Mouse (Mus musculus) embryonic facial prominence, embryonic 14.5 days (tissue): ENCODE measurements around the gene Nrip2. TPM values are rescaled to one million over a fixed set of nuclear protein-coding genes. Genes with fewer than 3 reads are reported as not detected.
A peak's percentile ranks its signal among the peaks of the same experiment; 100 is the strongest.

Experiments used
- ATAC-seq: fragments of 200-750 bp; cut with Nextera tagmentation; 2 replicates; pipeline ENCODE4 v1.8.0; 2017; ENCODE audit warnings: low read depth, moderate number of reproducible peaks, moderate TSS enrichment
- DNase-seq: peaks from one replicate; pipeline ENCODE4 v3.0.0-alpha.2; 2015; ENCODE audit warnings: low spot score
- H3K27ac ChIP-seq: fragments of 300-500 bp; sonication (generic); replicated peaks from 2 replicates; pipeline ENCODE4 v1.5.1; 2014; ENCODE audit warnings: low read depth, mild to moderate bottlenecking, low read length, moderate library complexity
- H3K27me3 ChIP-seq: fragments of 300-500 bp; sonication (generic); replicated peaks from 2 replicates; pipeline ENCODE4 v1.6.1; 2014; ENCODE audit warnings: low read length; ENCODE audit not compliant: control insufficient read depth, insufficient read depth
- H3K36me3 ChIP-seq: fragments of 300-500 bp; sonication (generic); 2 replicates; pipeline ENCODE4 v1.6.1; 2014; ENCODE audit warnings: low read length, mixed read lengths; ENCODE audit not compliant: control insufficient read depth, insufficient read depth
- H3K4me1 ChIP-seq: fragments of 300-500 bp; sonication (generic); 2 replicates; pipeline ENCODE4 v1.6.1; 2014; ENCODE audit warnings: antibody characterized with exemption, low read length; ENCODE audit not compliant: control insufficient read depth, insufficient read depth
- H3K4me2 ChIP-seq: fragments of 300-500 bp; sonication (generic); 2 replicates; pipeline ENCODE4 v1.6.1; 2014; ENCODE audit warnings: low read depth, mild to moderate bottlenecking, low read length, moderate library complexity, mixed read lengths
- H3K4me3 ChIP-seq: fragments of 300-500 bp; sonication (generic); 2 replicates; pipeline ENCODE4 v1.5.1; 2014; ENCODE audit warnings: low read depth, mild to moderate bottlenecking, low read length
- H3K9ac ChIP-seq: fragments of 300-500 bp; sonication (generic); 2 replicates; pipeline ENCODE4 v1.6.1; 2014; ENCODE audit warnings: low read depth, mild to moderate bottlenecking, low read length, moderate library complexity, mixed read lengths
- H3K9me3 ChIP-seq: fragments of 300-500 bp; sonication (generic); 2 replicates; pipeline ENCODE4 v1.6.1; 2016; ENCODE audit warnings: low read length; ENCODE audit not compliant: control insufficient read depth
- WGBS: fragments of 180-500 bp; shearing (Covaris S2); extraction: QIAGEN DNeasy Blood & Tissue Kit; methylation state at CpG from one replicate; pipeline ENCODE4 v1.1.7; 2014; 5-methylcytosine and 5-hydroxymethylcytosine counted together
- polyA plus RNA-seq: library from polyadenylated mRNA; unstranded; fragments of >200 nt; fragmentation: Nextera tagmentation; extraction: Ambion mirVana; gene quantifications from 2 replicates; pipeline ENCODE4 v1.2.1, GENCODE M21; 2014

The Nrip2 gene
- 6.9 and 7.2 TPM in 2 replicates for polyA plus RNA-seq

DNA sequence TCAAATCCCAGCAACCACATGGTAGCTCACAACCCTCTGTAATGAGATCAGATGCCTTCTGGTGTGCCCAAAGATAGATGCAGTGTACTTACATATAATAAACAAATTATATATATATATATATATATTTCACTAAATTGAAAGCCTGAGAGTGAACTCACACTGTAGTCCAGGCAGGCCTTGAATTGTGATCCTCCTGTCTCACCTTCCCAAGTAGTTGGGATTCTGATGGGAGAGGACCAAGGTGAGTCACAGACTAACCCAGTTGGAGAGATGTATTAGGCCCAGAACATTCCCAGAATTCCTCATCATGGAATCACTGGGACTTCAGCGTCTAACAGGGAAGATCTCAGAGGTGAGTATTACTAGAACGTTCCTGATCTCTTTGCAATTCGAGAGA lies at the start of gene Nrip2:
Gene Nrip2 (plus strand): TSS at position 301 of the 400 bp plus-strand sequence.
- 69% methylated on average over 3 of the region's 3 CpGs for WGBS
- peak within 1 kb of the TSS; percentile 19 for H3K4me3 ChIP-seq
- peak within 1 kb of the TSS; percentile 51 for H3K4me2 ChIP-seq
- peak within 1 kb of the TSS; percentile 55 for H3K9ac ChIP-seq
- no peaks in the 10 kb centered on the region for H3K27me3 ChIP-seq
- ATAC-seq (no peak), DNase-seq (no peak)
- peaks cover 10% of the 10 kb centered on the region; the same call in 1 of the 2 replicates for H3K4me1 ChIP-seq
- no peaks in the 10 kb centered on the region for H3K9me3 ChIP-seq
- peak within 1 kb of the TSS; percentile 44; the same call in 1 of the 2 replicates for H3K27ac ChIP-seq
- no peaks in the 10 kb centered on the region for H3K36me3 ChIP-seq

DNA sequence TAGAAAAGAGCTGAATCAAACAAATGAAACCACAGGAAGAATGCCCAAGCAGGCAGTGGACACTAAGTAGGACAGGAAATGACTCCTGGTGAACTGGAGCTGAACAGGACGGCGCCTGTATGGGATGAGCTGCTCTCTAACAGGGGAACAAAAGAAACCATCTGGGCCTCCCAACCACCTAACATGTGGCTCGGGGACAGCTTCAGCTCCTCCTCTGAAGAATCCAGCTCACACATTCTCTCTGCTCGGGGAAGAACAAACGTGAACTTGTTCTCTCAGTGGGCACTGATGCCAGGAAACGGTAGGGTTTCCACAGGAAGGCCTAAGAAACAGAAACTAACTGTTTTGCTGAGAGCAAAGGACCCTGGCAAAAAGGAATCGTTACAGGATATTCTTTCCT lies 49.4 kb upstream of the Nrip2 start:
- H3K9me3 ChIP-seq = no peaks in the 10 kb centered on the region
- ATAC-seq (peak; percentile 45; the same call in 1 of the 2 replicates), DNase-seq (peak; percentile 64)
- 24% methylated on average over 7 of the region's 7 CpGs for WGBS
- H3K27me3 ChIP-seq = no peaks in the 10 kb centered on the region
- no peak overlapping the region for H3K4me2 ChIP-seq
- H3K4me3 ChIP-seq = no peak overlapping the region
- H3K27ac ChIP-seq = peak overlapping the region; percentile 67
- H3K36me3 ChIP-seq = peaks cover 10% of the 10 kb centered on the region
- peaks cover 22% of the 10 kb centered on the region; the same call in 1 of the 2 replicates for H3K4me1 ChIP-seq
- H3K9ac ChIP-seq = no peak overlapping the region

DNA sequence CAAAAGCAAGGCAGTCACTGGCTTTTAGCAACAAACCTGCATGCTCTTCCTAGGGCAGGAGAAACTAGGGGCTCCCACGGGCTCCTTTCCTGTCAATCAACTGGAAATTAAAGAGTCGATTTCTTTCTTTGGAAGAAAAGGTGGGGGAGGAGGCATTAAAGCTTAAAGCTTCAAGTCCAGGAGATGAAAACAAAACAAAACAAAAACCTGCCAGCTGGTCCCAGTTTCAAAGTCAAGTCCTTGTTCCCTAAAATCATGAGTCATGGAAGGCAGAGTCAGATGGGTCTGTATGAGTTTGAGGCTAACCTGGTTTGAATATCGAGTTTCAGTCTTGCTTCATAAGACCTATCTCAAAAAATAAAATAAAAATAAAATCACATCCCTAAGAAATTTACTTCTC lies 45.0 kb upstream of the Nrip2 start:
- peak overlapping the region; percentile 40; the same call in 1 of the 2 replicates for H3K9ac ChIP-seq
- 39% methylated on average over 3 of the region's 3 CpGs for WGBS
- peak overlapping the region; percentile 90; the same call in 1 of the 2 replicates for H3K27ac ChIP-seq
- ATAC-seq (no peak), DNase-seq (no peak)
- H3K27me3 ChIP-seq = no peaks in the 10 kb centered on the region
- H3K4me2 ChIP-seq = peak overlapping the region; percentile 79
- no peaks in the 10 kb centered on the region for H3K9me3 ChIP-seq
- H3K36me3 ChIP-seq = peaks cover 32% of the 10 kb centered on the region
- H3K4me3 ChIP-seq = peak overlapping the region; percentile 79
- H3K4me1 ChIP-seq = peaks cover 15% of the 10 kb centered on the region; the same call in 1 of the 2 replicates

DNA sequence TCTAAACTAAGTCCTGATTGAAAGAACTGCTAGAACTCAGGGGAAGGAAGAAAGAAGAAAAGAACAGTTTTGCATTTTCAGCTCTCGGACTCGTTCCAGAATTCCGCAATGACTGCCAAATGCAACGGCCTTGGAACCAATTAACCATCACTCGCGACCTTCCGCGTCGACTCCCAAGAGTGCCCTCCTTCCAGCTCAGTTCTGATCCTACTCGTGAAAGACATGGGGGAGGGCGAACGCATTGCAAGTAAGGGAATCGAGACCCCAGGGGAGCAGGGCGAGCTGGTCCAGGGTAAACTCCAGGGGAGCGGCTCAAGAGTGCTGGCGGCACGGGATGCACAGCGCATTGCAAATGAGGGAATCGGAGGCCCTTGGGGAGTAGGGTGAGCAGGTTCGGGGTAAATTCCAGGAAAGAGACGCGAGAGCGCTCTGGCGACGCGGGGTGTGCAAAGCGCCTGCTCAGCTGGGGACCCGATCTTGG lies 43.9 kb upstream of the Nrip2 start:
- peak overlapping the region; percentile 79 for H3K4me2 ChIP-seq
- H3K4me3 ChIP-seq = peak overlapping the region; percentile 79
- WGBS = under 1% methylated on average over 22 of the region's 28 CpGs
- ATAC-seq (peak; percentile 76), DNase-seq (peak; percentile 83)
- H3K4me1 ChIP-seq = peaks cover 10% of the 10 kb centered on the region; the same call in 1 of the 2 replicates
- peak overlapping the region; percentile 80 for H3K9ac ChIP-seq
- peaks cover 32% of the 10 kb centered on the region for H3K36me3 ChIP-seq
- H3K27me3 ChIP-seq = no peaks in the 10 kb centered on the region
- H3K27ac ChIP-seq = peak overlapping the region; percentile 90
- no peaks in the 10 kb centered on the region for H3K9me3 ChIP-seq

DNA sequence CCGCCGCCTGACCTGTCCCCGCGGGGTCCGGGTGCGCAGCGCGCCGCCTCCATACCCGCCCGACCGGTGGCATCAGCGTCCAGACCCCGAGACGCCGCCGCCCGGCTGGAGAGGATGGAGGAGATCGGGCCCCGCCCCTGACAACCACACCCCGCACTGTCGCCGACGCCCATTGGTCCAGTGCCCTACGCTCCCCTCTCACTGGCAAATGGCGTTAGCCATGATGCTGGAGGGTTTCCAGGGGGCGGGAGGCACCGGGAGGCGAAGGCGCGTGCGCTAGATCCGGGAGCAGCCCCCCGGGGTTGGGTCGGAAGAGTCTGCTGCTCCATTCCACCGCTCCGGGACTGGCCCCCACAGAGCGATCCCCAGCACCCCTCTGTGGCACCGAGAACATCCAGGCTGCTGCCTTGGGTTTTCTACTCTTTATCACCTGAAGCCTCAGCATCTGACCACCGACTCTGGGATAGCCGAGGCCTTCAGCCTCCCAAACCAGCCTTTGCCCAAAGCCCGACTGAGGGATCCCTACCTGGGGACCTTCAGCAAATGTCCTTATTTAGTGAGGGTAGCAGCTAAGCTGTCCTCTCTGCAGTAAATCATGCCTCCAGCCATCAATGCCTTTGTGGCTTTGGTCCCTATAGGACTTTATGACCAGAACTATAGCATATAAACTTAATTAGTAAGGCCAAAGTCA lies 43.2 kb upstream of the Nrip2 start, which contains the start of gene Tulp3:
Gene Tulp3 (minus strand): TSS at position 126 of the 691 bp plus-strand sequence.
- H3K9me3 ChIP-seq = no peaks in the 10 kb centered on the region
- ATAC-seq (peak; percentile 99), DNase-seq (peak; percentile 98)
- H3K4me1 ChIP-seq = peaks cover 10% of the 10 kb centered on the region; the same call in 1 of the 2 replicates
- peak within 1 kb of the TSS; percentile 90 for H3K27ac ChIP-seq
- H3K9ac ChIP-seq = peak within 1 kb of the TSS; percentile 80
- H3K4me2 ChIP-seq = peak within 1 kb of the TSS; percentile 79
- H3K4me3 ChIP-seq = peak within 1 kb of the TSS; percentile 79
- H3K36me3 ChIP-seq = peaks cover 28% of the 10 kb centered on the region
- WGBS = 2% methylated on average over 16 of the region's 42 CpGs
- no peaks in the 10 kb centered on the region for H3K27me3 ChIP-seq

DNA sequence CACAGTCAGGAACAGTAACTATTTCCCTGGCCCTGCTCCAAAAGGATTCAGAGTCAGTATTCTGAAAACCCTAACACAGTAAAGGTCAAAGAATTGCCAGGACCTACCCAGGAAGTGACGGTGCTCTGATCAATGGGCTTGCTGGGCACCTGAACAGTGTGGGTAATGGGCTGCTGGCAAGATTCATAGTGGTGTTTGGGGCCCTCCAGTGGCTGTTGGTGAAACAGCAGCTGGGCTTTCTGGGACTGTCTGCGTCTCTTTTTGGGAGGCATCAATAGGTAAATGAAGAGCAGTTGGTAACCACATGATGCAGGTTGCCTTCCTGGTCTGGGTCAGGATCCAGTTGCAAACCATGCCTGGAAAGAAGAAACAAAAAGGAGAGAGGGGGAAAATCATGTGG lies 40.1 kb upstream of the Nrip2 start:
- Histone ChIP-seq H3K9me3 (no peaks in the 10 kb centered on the region), H3K4me2 (no peak overlapping the region), H3K9ac (no peak overlapping the region), H3K4me3 (no peak overlapping the region), H3K27me3 (no peaks in the 10 kb centered on the region), H3K36me3 (peaks cover 23% of the 10 kb centered on the region), H3K4me1 (peaks cover 14% of the 10 kb centered on the region; the same call in 1 of the 2 replicates), H3K27ac (no peak overlapping the region)
- 18% methylated on average over 2 of the region's 2 CpGs for WGBS
- ATAC-seq (no peak), DNase-seq (peak; percentile 51)

DNA sequence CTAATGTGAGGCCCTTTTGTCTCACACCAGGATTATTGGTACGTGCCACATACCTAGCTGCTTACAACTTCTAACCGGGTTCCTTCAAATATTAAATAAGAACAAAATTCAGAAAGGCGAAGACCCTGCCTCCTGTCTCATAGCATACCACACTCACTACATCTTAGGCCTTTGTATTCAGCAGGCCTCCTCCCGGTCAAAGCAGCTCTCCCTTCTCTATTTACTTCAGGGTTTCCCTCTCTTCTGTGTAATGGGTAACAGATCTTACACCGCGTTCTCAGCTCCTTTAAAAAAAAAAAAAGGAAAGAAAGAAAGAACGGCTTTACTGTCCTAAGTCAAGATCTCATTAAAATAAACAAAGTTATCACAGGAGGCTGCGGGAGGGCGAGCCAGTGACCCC lies 37.2 kb upstream of the Nrip2 start:
- Histone ChIP-seq H3K4me3 (peak overlapping the region; percentile 73), H3K9ac (peak overlapping the region; percentile 93), H3K9me3 (no peaks in the 10 kb centered on the region), H3K4me2 (peak overlapping the region; percentile 74), H3K27me3 (no peaks in the 10 kb centered on the region), H3K36me3 (peaks cover 36% of the 10 kb centered on the region), H3K27ac (peak overlapping the region; percentile 95), H3K4me1 (peaks cover 8% of the 10 kb centered on the region; the same call in 1 of the 2 replicates)
- WGBS = 15% methylated on average over 9 of the region's 9 CpGs
- no peak for DNase-seq
- no peak for ATAC-seq

DNA sequence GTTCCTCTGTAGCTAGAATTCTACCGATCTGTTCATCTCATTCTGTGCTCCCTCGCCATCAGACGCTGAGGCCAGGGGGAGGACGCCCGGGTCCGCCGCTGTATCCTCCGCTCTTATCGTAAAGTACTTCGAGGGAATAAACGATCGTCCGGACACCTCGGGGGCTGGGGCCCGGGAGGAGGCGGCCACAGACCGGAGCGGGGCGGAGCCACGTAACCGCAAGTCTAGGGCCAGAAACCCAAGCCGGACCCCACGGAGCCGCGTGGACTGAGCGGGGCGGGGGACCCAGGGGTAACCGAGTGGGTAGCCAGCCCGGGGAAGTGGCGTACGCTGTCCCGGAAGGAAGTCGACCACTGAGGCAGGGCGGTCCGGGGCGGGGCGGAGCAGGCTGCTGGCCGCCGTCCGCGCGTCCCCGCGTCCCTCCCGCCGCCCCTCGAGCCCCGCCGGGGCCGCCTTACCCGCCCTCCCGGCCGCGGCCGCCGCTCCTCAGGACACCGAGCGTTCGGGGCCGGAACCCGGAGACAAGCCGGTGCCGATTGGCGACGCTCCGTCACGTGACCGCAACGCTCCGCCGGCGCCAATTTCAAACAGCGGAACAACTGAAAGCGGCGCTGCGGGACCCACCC lies 36.6 kb upstream of the Nrip2 start, which contains the start of the genes Rhno1 and Foxm1:
Gene Rhno1 (minus strand): TSS at position 531 of the 626 bp plus-strand sequence.
Gene Foxm1 (plus strand): TSS at position 587 of the 626 bp plus-strand sequence.
- DNase-seq (peak; percentile 93), ATAC-seq (peak; percentile 90)
- H3K9ac ChIP-seq = peak within 1 kb of the TSS; percentile 93
- H3K36me3 ChIP-seq = peaks cover 36% of the 10 kb centered on the region
- H3K9me3 ChIP-seq = no peaks in the 10 kb centered on the region
- peak within 1 kb of the TSS; percentile 74 for H3K4me2 ChIP-seq
- peak within 1 kb of the TSS; percentile 73 for H3K4me3 ChIP-seq
- H3K27me3 ChIP-seq = no peaks in the 10 kb centered on the region
- whole genome bisulfite sequencing = under 1% methylated on average over 27 of the region's 76 CpGs
- peaks cover 8% of the 10 kb centered on the region; the same call in 1 of the 2 replicates for H3K4me1 ChIP-seq
- peak within 1 kb of the TSS; percentile 95 for H3K27ac ChIP-seq
